Mouse (Mus musculus) testis, adult 10 weeks (tissue): Measurements from ENCODE around the gene Slco4c1. TPM values are rescaled to one million over a fixed set of nuclear protein-coding genes. Genes with fewer than 3 reads are reported as not detected.

Source experiments
- polyA plus RNA-seq: library from polyadenylated mRNA; stranded (reverse); fragments of 350-450 nt; fragmentation: Illumina TruSeq; extraction: RNeasy Lipid Tissue Mini Kit (QIAGEN cat#74804); gene quantifications from one replicate; pipeline ENCODE4 v1.2.3, GENCODE M21; 2014; ENCODE audit warnings: low read depth, low replicate concordance

Gene Slco4c1
- polyA plus RNA-seq: 0.11 TPM

GRCm38 (mm10) chr1:96871528-96872360 lies at the start of gene Slco4c1:
Gene Slco4c1 (minus strand): TSS chr1:96872171.

